Mouse (Mus musculus): ENCODE data around the gene C330007P06Rik.

DNA sequence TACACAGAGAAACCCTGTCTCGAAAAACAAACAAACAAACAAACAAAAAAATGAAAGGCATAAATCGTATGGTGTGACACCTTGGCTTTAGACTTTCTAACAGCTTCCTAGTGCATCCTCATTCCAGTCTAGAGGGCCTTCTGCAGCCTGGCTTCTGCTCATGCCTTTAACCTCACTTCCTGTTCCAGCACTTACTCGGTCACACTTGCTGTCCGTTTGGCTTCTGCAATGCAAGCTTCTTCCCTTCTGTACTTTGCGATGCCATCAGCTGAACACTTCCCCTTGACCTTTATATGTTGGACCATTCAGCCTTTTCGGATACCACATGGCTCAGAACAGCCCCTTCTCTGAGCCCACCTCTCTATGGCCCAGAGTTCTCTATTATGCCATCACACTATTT, 32.2 kb downstream of the C330007P06Rik start:
- no peak for TF ChIP-seq CTCF (IDR thresholded peaks at IDR 0.05; ENCODE audit: low read depth)
- TF ChIP-seq EP300 (IDR thresholded peaks at IDR 0.05; ENCODE audit: low read depth) = no peak

All from liver, postnatal 0 days (tissue).